Mouse (Mus musculus): ENCODE results near the gene Rnf19b. TPM values are rescaled to one million over a fixed set of nuclear protein-coding genes. Genes with fewer than 3 reads are reported as not detected.

Rnf19b gene
- polyA plus RNA-seq, 1 experiment, result 51.1 TPM

DNA sequence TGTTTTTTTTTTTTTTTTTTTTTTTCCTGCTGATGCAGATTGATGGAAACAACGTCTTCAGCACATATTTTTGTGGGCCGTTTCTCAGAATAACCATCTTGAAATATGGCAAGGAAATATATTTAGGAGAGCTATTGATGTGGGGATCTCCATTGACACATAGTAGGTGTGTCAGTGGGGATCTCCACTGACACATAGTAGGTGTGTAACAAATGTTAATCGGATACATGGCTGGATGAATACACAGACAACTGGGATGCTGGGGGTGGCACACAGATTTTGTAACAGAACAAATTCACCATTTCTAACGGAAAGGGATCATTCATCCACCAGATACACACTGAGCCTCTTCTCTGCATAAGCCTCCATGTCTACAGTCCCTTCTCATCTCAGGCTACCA, 7.7 kb upstream of the Rnf19b start:
- TF ChIP-seq CTCF (IDR thresholded peaks at IDR 0.05; ENCODE audit: insufficient read depth, low read length), result no peak
- TF ChIP-seq POLR2A (IDR thresholded peaks at IDR 0.05; ENCODE audit: borderline replicate concordance, extremely low read depth, low read depth, low read length), result no peak
- Histone ChIP-seq H3K4me3 (replicated peaks; ENCODE audit: extremely low read depth, low read depth, low read length) (no peak overlapping the region), H3K4me1 (ENCODE audit: control insufficient read depth, insufficient read depth, low read length) (no peaks in the 10 kb centered on the region; the same call in none of the 2 replicates)
- WGBS, result 63% methylated on average over 4 of the region's 4 CpGs
- no peak for DNase-seq

- TF ChIP-seq POLR2A (IDR thresholded peaks at IDR 0.05; ENCODE audit: borderline replicate concordance, extremely low read depth, low read depth, low read length) (no peak), CTCF (IDR thresholded peaks at IDR 0.05; ENCODE audit: insufficient read depth, low read length) (no peak)
- Histone ChIP-seq H3K4me1 (ENCODE audit: control insufficient read depth, insufficient read depth, low read length) (no peaks in the 10 kb centered on the region; the same call in none of the 2 replicates), H3K4me3 (replicated peaks; ENCODE audit: extremely low read depth, low read depth, low read length) (no peak overlapping the region)
- 70% methylated on average over 6 of the region's 6 CpGs for WGBS
- DNase-seq, result no peak
Measured at GRCm38 (mm10) chr4:129050901-129051417, 7.1 kb upstream of the Rnf19b start.

DNA sequence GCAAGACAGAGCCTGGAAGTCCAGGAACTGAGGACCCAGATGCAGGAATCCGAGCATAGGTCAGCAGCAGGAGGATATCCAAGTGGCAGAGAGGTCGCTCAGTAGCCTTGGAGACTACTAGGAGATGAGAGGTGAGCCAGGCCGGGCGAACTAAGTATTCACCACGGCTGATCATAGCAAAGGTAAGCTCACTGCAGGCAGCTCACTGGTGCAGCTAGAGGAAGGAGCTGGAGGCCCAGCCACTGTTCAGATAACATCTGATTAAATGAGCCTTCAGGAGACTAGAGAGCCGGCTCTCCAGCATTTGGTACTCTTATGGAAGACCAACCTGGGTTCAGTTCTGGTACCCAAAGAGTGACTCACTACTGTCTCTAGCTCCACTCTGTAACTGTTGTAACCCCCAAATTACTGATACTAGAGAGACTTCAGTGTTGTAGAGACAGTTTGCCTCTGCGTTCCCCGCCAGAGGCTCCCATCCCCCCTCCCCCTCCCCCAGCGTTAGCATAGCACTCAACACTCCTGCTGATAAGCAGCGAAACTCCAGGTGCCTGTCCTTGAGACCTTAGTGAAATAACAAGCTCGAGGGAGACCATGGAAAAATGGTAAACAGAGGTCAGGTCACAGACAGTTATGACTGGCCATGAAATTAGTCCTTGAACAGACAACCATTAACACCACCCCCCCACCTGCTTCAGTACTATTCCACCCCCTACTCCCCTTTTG, 6.4 kb upstream of the Rnf19b start:
- DNase-seq, result no peak
- Histone ChIP-seq H3K4me1 (ENCODE audit: control insufficient read depth, insufficient read depth, low read length) (no peaks in the 10 kb centered on the region; the same call in none of the 2 replicates), H3K4me3 (replicated peaks; ENCODE audit: extremely low read depth, low read depth, low read length) (no peak overlapping the region)
- 40% methylated on average over 11 of the region's 11 CpGs for WGBS
- no peak for TF ChIP-seq POLR2A (IDR thresholded peaks at IDR 0.05; ENCODE audit: borderline replicate concordance, extremely low read depth, low read depth, low read length)
- TF ChIP-seq CTCF (IDR thresholded peaks at IDR 0.05; ENCODE audit: insufficient read depth, low read length), result no peak

- Histone ChIP-seq H3K4me1 (ENCODE audit: control insufficient read depth, insufficient read depth, low read length) (0 out of 2 replicates have a peak, but pooled peaks cover under 1% of the 10 kb centered on the region), H3K4me3 (replicated peaks; ENCODE audit: extremely low read depth, low read depth, low read length) (no peak overlapping the region)
- TF ChIP-seq CTCF (IDR thresholded peaks at IDR 0.05; ENCODE audit: insufficient read depth, low read length) (no peak), POLR2A (IDR thresholded peaks at IDR 0.05; ENCODE audit: borderline replicate concordance, extremely low read depth, low read depth, low read length) (no peak)
- DNase-seq, result no peak
- 61% methylated on average over 12 of the region's 12 CpGs for WGBS
Measured at GRCm38 (mm10) chr4:129054757-129055156, 3.3 kb upstream of the Rnf19b start.

GRCm38 (mm10) chr4:129055562-129055961, 2.5 kb upstream of the Rnf19b start:
- 79% methylated on average over 5 of the region's 5 CpGs for WGBS
- DNase-seq, result no peak
- H3K4me3 ChIP-seq (replicated peaks; ENCODE audit: extremely low read depth, low read depth, low read length), result no peak overlapping the region
- H3K4me1 ChIP-seq (ENCODE audit: control insufficient read depth, insufficient read depth, low read length), result peaks cover 3% of the 10 kb centered on the region
- TF ChIP-seq POLR2A (IDR thresholded peaks at IDR 0.05; ENCODE audit: borderline replicate concordance, extremely low read depth, low read depth, low read length) (no peak), CTCF (IDR thresholded peaks at IDR 0.05; ENCODE audit: insufficient read depth, low read length) (no peak)

- peak; percentile 96 for DNase-seq
- TF ChIP-seq CTCF (IDR thresholded peaks at IDR 0.05; ENCODE audit: insufficient read depth, low read length), result no peak
- TF ChIP-seq POLR2A (IDR thresholded peaks at IDR 0.05; ENCODE audit: borderline replicate concordance, extremely low read depth, low read depth, low read length), result peak; percentile 90
- Histone ChIP-seq H3K4me3 (replicated peaks; ENCODE audit: extremely low read depth, low read depth, low read length) (peak overlapping the region; percentile 71), H3K4me1 (ENCODE audit: control insufficient read depth, insufficient read depth, low read length) (peaks cover 4% of the 10 kb centered on the region)
- 4% methylated on average over 44 of the region's 44 CpGs for WGBS
Measured at GRCm38 (mm10) chr4:129057533-129058206, 401 bp upstream of the Rnf19b start.

DNA sequence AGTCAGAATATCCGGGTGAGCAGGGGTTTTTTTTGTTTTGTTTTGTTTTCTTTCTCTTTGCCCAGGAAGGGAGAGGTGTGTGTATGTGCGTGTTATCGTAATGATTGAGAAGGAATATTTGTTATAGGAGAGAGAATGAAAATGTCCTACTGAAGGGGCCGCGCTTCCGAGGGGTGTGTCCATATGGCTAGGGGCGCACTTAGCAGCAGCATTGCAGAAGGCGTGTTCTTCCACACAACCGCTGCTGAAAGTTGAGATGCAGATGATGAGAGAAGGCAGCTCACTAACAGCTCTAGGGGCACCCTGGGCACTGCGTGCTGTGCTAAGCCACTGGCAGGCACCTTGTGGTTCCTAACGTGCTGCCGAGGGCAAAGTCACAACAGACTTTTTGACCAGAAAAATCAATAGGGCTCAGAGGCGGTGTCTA, 1.1 kb downstream of the Rnf19b start:
- 3% methylated on average over 13 of the region's 13 CpGs for WGBS
- peak; percentile 33 for DNase-seq
- Histone ChIP-seq H3K4me3 (replicated peaks; ENCODE audit: extremely low read depth, low read depth, low read length) (peak overlapping the region; percentile 71), H3K4me1 (ENCODE audit: control insufficient read depth, insufficient read depth, low read length) (peaks cover 8% of the 10 kb centered on the region)
- no peak for TF ChIP-seq POLR2A (IDR thresholded peaks at IDR 0.05; ENCODE audit: borderline replicate concordance, extremely low read depth, low read depth, low read length)
- no peak for TF ChIP-seq CTCF (IDR thresholded peaks at IDR 0.05; ENCODE audit: insufficient read depth, low read length)

DNA sequence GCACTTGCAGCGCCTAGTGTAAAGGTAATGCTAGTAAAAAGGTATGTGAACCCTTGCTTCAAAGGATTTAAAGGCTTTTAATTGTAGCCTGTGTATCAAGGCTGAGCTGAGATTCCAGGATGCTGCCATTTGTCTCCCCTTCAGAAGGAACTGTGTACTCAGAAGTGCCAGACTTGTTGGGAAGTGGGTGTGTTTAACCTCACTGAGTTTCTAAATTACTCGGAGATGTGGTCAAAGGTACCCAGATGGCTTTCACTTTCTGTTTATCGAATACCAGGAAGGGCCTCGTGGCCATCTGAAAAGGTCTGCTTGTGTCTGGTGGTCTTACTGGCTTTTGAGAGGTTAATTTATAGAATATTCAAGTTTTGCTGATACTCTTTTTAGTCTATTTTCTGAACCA, 1.9 kb downstream of the Rnf19b start:
- no peak for DNase-seq
- Histone ChIP-seq H3K4me3 (replicated peaks; ENCODE audit: extremely low read depth, low read depth, low read length) (peak overlapping the region; percentile 50), H3K4me1 (ENCODE audit: control insufficient read depth, insufficient read depth, low read length) (peaks cover 8% of the 10 kb centered on the region)
- WGBS, result 25% methylated on average over 4 of the region's 4 CpGs
- TF ChIP-seq CTCF (IDR thresholded peaks at IDR 0.05; ENCODE audit: insufficient read depth, low read length), result no peak
- TF ChIP-seq POLR2A (IDR thresholded peaks at IDR 0.05; ENCODE audit: borderline replicate concordance, extremely low read depth, low read depth, low read length), result no peak

GRCm38 (mm10) chr4:129061486-129061885, 3.4 kb downstream of the Rnf19b start:
- DNase-seq, result no peak
- H3K4me1 ChIP-seq (ENCODE audit: control insufficient read depth, insufficient read depth, low read length), result peaks cover 8% of the 10 kb centered on the region
- H3K4me3 ChIP-seq (replicated peaks; ENCODE audit: extremely low read depth, low read depth, low read length), result no peak overlapping the region
- TF ChIP-seq POLR2A (IDR thresholded peaks at IDR 0.05; ENCODE audit: borderline replicate concordance, extremely low read depth, low read depth, low read length), result no peak
- no peak for TF ChIP-seq CTCF (IDR thresholded peaks at IDR 0.05; ENCODE audit: insufficient read depth, low read length)
- WGBS, result 98% methylated on average over 1 of the region's 1 CpGs
